Mouse (Mus musculus): ENCODE measurements around the gene Slc9a9. TPM values are rescaled to one million over a fixed set of nuclear protein-coding genes. Genes with fewer than 3 reads are reported as not detected.

Gene Slc9a9
- polyA plus RNA-seq, 1 experiment from 2014 or later, result 6.6 TPM

DNA sequence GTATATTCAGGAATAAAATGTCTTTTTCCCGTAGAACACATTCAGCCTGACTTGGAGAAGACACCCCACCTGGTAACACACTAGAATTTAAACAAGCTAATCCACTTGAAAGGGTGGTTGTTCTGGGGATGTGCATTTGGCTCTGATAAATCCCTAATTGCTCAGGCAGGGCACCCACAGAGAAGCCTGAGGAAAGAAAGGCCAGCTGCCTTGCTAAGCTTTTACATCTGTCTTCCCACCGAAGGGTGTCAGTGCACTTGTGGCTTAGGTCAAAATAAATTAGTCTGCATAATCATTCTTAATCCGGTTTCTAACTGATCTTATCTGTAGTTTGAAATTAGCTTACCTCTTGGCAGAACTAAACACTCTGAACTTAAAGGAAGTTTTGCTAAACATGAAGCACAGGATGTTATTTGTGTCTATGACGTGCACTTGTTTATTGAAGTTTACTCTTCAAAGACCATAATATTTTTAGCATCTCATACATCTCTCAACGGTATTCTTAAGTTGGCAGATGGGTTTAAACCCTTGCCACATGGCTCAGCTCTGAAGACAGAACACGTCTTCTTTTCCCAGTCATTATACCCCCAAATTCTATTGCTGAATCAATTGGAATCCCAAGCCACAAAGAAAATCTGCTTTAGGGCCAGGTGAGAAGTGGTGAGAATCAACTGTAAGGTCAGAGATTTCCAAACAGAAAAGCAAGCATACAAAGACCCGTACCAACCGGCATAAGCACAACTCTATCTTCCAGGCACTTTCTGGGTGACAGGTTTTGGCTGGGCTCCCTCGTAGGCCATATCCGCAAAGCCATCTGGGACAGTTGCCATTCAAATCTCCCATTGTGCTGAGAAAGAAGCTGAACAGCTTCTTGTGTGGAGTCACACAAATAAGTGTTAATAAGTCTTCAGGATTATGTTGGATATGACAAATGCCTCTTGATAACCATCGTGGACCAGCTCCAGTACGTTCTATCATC, 443.7 kb downstream of the Slc9a9 start:
- 23% methylated on average over 12 of the region's 12 CpGs for WGBS
- no peaks in the 10 kb centered on the region for H3K27me3 ChIP-seq (ENCODE audit: control insufficient read depth, insufficient read depth, low read depth, low read length)
- no peak overlapping the region for H3K9ac ChIP-seq (ENCODE audit: low read depth, low read length)
- no peaks in the 10 kb centered on the region for H3K36me3 ChIP-seq (ENCODE audit: control insufficient read depth, insufficient read depth, low read length)
- no peaks in the 10 kb centered on the region for H3K9me3 ChIP-seq (replicated peaks; ENCODE audit: control insufficient read depth, low read length, poor library complexity, severe bottlenecking)
- H3K27ac ChIP-seq (ENCODE audit: low read length), result no peak overlapping the region
- no peak overlapping the region for H3K4me2 ChIP-seq (ENCODE audit: low read length)
- no peaks in the 10 kb centered on the region; the same call in 1 of the 2 replicates for H3K4me1 ChIP-seq (ENCODE audit: control insufficient read depth, insufficient read depth, low read length)
- ATAC-seq, result no peak
- no peak overlapping the region for H3K4me3 ChIP-seq (ENCODE audit: low read depth, low read length)

GRCm38 (mm10) chr9:95120062-95120461, 450.4 kb downstream of the Slc9a9 start:
- H3K4me2 ChIP-seq (ENCODE audit: low read length), result no peak overlapping the region
- no peak; the same call in 1 of the 2 replicates for ATAC-seq
- peaks cover 13% of the 10 kb centered on the region for H3K4me1 ChIP-seq (ENCODE audit: control insufficient read depth, insufficient read depth, low read length)
- no peak overlapping the region for H3K9ac ChIP-seq (ENCODE audit: low read depth, low read length)
- H3K27ac ChIP-seq (ENCODE audit: low read length), result no peak overlapping the region
- H3K9me3 ChIP-seq (replicated peaks; ENCODE audit: control insufficient read depth, low read length, poor library complexity, severe bottlenecking), result no peaks in the 10 kb centered on the region
- 62% methylated on average over 4 of the region's 4 CpGs for WGBS
- H3K36me3 ChIP-seq (ENCODE audit: control insufficient read depth, insufficient read depth, low read length), result no peaks in the 10 kb centered on the region
- H3K27me3 ChIP-seq (ENCODE audit: control insufficient read depth, insufficient read depth, low read depth, low read length), result no peaks in the 10 kb centered on the region
- H3K4me3 ChIP-seq (ENCODE audit: low read depth, low read length), result no peak overlapping the region

DNA sequence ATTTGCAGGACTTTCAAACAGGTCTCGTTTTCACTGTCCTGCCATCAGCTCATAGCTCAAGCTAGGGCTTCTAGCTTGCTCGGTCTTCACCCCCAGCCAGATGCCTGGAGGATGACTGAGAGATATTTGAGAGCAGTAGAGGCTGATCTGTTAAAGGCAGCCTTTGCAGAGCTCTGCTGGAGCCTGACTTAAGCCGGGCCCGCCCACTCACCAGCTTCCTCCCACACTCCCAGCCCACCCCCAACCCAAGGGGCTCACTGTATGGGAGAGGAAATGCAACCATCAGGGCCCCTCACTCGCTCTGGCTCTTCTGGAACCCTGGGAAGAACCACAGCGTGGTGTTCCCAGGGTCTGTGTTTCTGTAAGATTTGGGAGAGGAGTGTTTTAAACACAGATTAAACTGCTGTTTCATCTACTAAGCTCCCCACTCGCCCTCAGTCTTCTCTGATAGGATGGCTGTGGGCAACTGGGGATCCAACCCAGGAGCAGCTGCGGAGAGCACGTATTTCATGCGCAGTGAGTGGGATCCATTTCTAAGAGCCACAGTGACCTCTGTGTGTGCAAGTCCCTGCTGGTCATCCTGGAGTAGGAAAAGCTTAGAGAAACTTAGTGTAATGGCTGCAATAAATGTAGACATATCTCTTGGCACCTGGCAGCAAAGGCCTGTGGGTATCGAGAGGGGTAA, 451.6 kb downstream of the Slc9a9 start:
- Histone ChIP-seq H3K27me3 (ENCODE audit: control insufficient read depth, insufficient read depth, low read depth, low read length) (no peaks in the 10 kb centered on the region), H3K4me1 (ENCODE audit: control insufficient read depth, insufficient read depth, low read length) (peaks cover 13% of the 10 kb centered on the region; the same call in 1 of the 2 replicates), H3K4me3 (ENCODE audit: low read depth, low read length) (no peak overlapping the region), H3K9me3 (replicated peaks; ENCODE audit: control insufficient read depth, low read length, poor library complexity, severe bottlenecking) (no peaks in the 10 kb centered on the region), H3K36me3 (ENCODE audit: control insufficient read depth, insufficient read depth, low read length) (no peaks in the 10 kb centered on the region), H3K9ac (ENCODE audit: low read depth, low read length) (0 out of 2 replicates have a peak overlapping the region, but pooled peaks have one; percentile 20), H3K4me2 (ENCODE audit: low read length) (0 out of 2 replicates have a peak overlapping the region, but pooled peaks have one; percentile 8), H3K27ac (ENCODE audit: low read length) (peak overlapping the region; percentile 50)
- 20% methylated on average over 11 of the region's 11 CpGs for WGBS
- ATAC-seq, result peak; percentile 59; the same call in 1 of the 2 replicates

- ATAC-seq, result no peak
- H3K36me3 ChIP-seq (ENCODE audit: control insufficient read depth, insufficient read depth, low read length), result no peaks in the 10 kb centered on the region
- no peaks in the 10 kb centered on the region for H3K27me3 ChIP-seq (ENCODE audit: control insufficient read depth, insufficient read depth, low read depth, low read length)
- H3K4me1 ChIP-seq (ENCODE audit: control insufficient read depth, insufficient read depth, low read length), result peaks cover 8% of the 10 kb centered on the region; the same call in 1 of the 2 replicates
- H3K27ac ChIP-seq (ENCODE audit: low read length), result no peak overlapping the region
- no peaks in the 10 kb centered on the region for H3K9me3 ChIP-seq (replicated peaks; ENCODE audit: control insufficient read depth, low read length, poor library complexity, severe bottlenecking)
- no peak overlapping the region for H3K4me3 ChIP-seq (ENCODE audit: low read depth, low read length)
- H3K4me2 ChIP-seq (ENCODE audit: low read length), result no peak overlapping the region
- H3K9ac ChIP-seq (ENCODE audit: low read depth, low read length), result no peak overlapping the region
- 83% methylated on average over 1 of the region's 1 CpGs for WGBS
Observed at GRCm38 (mm10) chr9:95125683-95126082, 456.0 kb downstream of the Slc9a9 start.

- Histone ChIP-seq H3K4me1 (ENCODE audit: control insufficient read depth, insufficient read depth, low read length) (no peaks in the 10 kb centered on the region), H3K4me3 (ENCODE audit: low read depth, low read length) (no peak overlapping the region), H3K27ac (ENCODE audit: low read length) (no peak overlapping the region), H3K9ac (ENCODE audit: low read depth, low read length) (no peak overlapping the region), H3K4me2 (ENCODE audit: low read length) (no peak overlapping the region), H3K36me3 (ENCODE audit: control insufficient read depth, insufficient read depth, low read length) (no peaks in the 10 kb centered on the region), H3K9me3 (replicated peaks; ENCODE audit: control insufficient read depth, low read length, poor library complexity, severe bottlenecking) (no peaks in the 10 kb centered on the region), H3K27me3 (ENCODE audit: control insufficient read depth, insufficient read depth, low read depth, low read length) (no peaks in the 10 kb centered on the region)
- no peak for ATAC-seq
- 81% methylated on average over 2 of the region's 2 CpGs for WGBS
Observed at GRCm38 (mm10) chr9:95127774-95128173, 458.1 kb downstream of the Slc9a9 start.

GRCm38 (mm10) chr9:95149206-95149729, 479.6 kb downstream of the Slc9a9 start:
- H3K4me3 ChIP-seq (ENCODE audit: low read depth, low read length), result no peak overlapping the region
- H3K4me2 ChIP-seq (ENCODE audit: low read length), result no peak overlapping the region
- H3K27me3 ChIP-seq (ENCODE audit: control insufficient read depth, insufficient read depth, low read depth, low read length), result no peaks in the 10 kb centered on the region
- H3K9ac ChIP-seq (ENCODE audit: low read depth, low read length), result no peak overlapping the region
- H3K27ac ChIP-seq (ENCODE audit: low read length), result no peak overlapping the region
- H3K9me3 ChIP-seq (replicated peaks; ENCODE audit: control insufficient read depth, low read length, poor library complexity, severe bottlenecking), result no peaks in the 10 kb centered on the region
- H3K36me3 ChIP-seq (ENCODE audit: control insufficient read depth, insufficient read depth, low read length), result no peaks in the 10 kb centered on the region
- 95% methylated on average over 10 of the region's 10 CpGs for WGBS
- ATAC-seq, result no peak
- H3K4me1 ChIP-seq (ENCODE audit: control insufficient read depth, insufficient read depth, low read length), result no peaks in the 10 kb centered on the region

GRCm38 (mm10) chr9:95150096-95150495, 480.4 kb downstream of the Slc9a9 start:
- H3K9me3 ChIP-seq (replicated peaks; ENCODE audit: control insufficient read depth, low read length, poor library complexity, severe bottlenecking), result no peaks in the 10 kb centered on the region
- H3K36me3 ChIP-seq (ENCODE audit: control insufficient read depth, insufficient read depth, low read length), result no peaks in the 10 kb centered on the region
- no peak overlapping the region for H3K4me3 ChIP-seq (ENCODE audit: low read depth, low read length)
- no peak overlapping the region for H3K4me2 ChIP-seq (ENCODE audit: low read length)
- no peak overlapping the region for H3K9ac ChIP-seq (ENCODE audit: low read depth, low read length)
- H3K27me3 ChIP-seq (ENCODE audit: control insufficient read depth, insufficient read depth, low read depth, low read length), result no peaks in the 10 kb centered on the region
- H3K4me1 ChIP-seq (ENCODE audit: control insufficient read depth, insufficient read depth, low read length), result no peaks in the 10 kb centered on the region
- ATAC-seq, result no peak
- WGBS, result 65% methylated on average over 3 of the region's 3 CpGs
- H3K27ac ChIP-seq (ENCODE audit: low read length), result no peak overlapping the region

DNA sequence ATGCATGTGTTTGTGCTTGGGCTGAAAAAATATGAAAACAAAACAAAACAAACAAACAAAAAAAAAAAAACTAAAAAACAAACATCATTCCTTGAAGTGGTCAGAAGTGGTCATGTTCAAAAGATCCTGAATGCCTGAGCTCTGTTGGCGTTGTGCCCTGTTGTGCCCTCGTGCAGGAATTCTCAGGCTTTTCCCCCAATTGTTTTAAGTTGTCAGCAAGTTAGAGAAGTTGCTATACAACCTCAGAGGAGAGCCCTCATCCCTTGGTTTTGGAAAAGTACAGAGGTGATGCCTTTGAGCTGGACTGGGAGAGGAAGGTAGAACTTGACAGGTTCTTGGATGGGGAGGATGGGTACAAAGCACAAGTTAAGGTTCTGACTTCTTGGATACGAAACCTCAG, 480.9 kb downstream of the Slc9a9 start:
- ATAC-seq, result no peak
- H3K4me2 ChIP-seq (ENCODE audit: low read length), result no peak overlapping the region
- H3K9ac ChIP-seq (ENCODE audit: low read depth, low read length), result no peak overlapping the region
- H3K36me3 ChIP-seq (ENCODE audit: control insufficient read depth, insufficient read depth, low read length), result no peaks in the 10 kb centered on the region
- no peaks in the 10 kb centered on the region for H3K9me3 ChIP-seq (replicated peaks; ENCODE audit: control insufficient read depth, low read length, poor library complexity, severe bottlenecking)
- no peaks in the 10 kb centered on the region for H3K4me1 ChIP-seq (ENCODE audit: control insufficient read depth, insufficient read depth, low read length)
- no peak overlapping the region for H3K27ac ChIP-seq (ENCODE audit: low read length)
- H3K27me3 ChIP-seq (ENCODE audit: control insufficient read depth, insufficient read depth, low read depth, low read length), result no peaks in the 10 kb centered on the region
- H3K4me3 ChIP-seq (ENCODE audit: low read depth, low read length), result no peak overlapping the region
- 70% methylated on average over 3 of the region's 3 CpGs for WGBS

All from midbrain, embryonic 16.5 days (tissue).